Mouse (Mus musculus): Measurements from ENCODE around the gene Mindy4.
"Not testable (repeated sequence)": the region's sequence is repeated elsewhere in the genome, so short reads cannot be mapped to it uniquely, and the experiment has no call there.

The Mindy4 gene

GRCm38 (mm10) chr6:55202913-55203910 is at the start of gene Mindy4:
Gene Mindy4, plus strand, starts transcription at chr6:55203383.
- peak; percentile 79 to 82 for DNase-seq (ENCODE audit: low spot score in 2 of 2)

GRCm38 (mm10) chr6:55159256-55159655 is 43.9 kb upstream of the Mindy4 start:
- DNase-seq (ENCODE audit: low spot score in 2 of 2): no peak

- peak; percentile 50 to 52 for DNase-seq (ENCODE audit: low spot score in 2 of 2)
Measured at GRCm38 (mm10) chr6:55161311-55161761, 41.8 kb upstream of the Mindy4 start.

- no peak for DNase-seq (ENCODE audit: low spot score in 2 of 2)
Measured at GRCm38 (mm10) chr6:55163046-55163584, 40.1 kb upstream of the Mindy4 start.

- peak; percentile 52 to 68 for DNase-seq (ENCODE audit: low spot score in 2 of 2)
Measured at GRCm38 (mm10) chr6:55166777-55167463, 36.3 kb upstream of the Mindy4 start.

- DNase-seq (ENCODE audit: low spot score in 2 of 2): no peak
Measured at GRCm38 (mm10) chr6:55169818-55170217, 33.4 kb upstream of the Mindy4 start.

- DNase-seq (ENCODE audit: low spot score in 2 of 2): no peak
Measured at GRCm38 (mm10) chr6:55171638-55172037, 31.5 kb upstream of the Mindy4 start.

- no peak for DNase-seq (ENCODE audit: low spot score in 2 of 2)
Measured at GRCm38 (mm10) chr6:55173171-55173570, 30.0 kb upstream of the Mindy4 start.

- no peak for DNase-seq (ENCODE audit: low spot score in 2 of 2)
Measured at GRCm38 (mm10) chr6:55173941-55174349, 29.2 kb upstream of the Mindy4 start.

- no peak for DNase-seq (ENCODE audit: low spot score in 2 of 2)
Measured at GRCm38 (mm10) chr6:55174741-55175181, 28.4 kb upstream of the Mindy4 start, which contains the start of gene Inmt. Gene Inmt, minus strand, starts transcription at chr6:55175043.

GRCm38 (mm10) chr6:55175456-55175855 is 27.7 kb upstream of the Mindy4 start:
- DNase-seq (ENCODE audit: low spot score in 2 of 2): no peak

GRCm38 (mm10) chr6:55175892-55176291 is 27.3 kb upstream of the Mindy4 start:
- no peak for DNase-seq (ENCODE audit: low spot score in 2 of 2)

- DNase-seq (ENCODE audit: low spot score in 2 of 2): no peak
Measured at GRCm38 (mm10) chr6:55177060-55177732, 26.0 kb upstream of the Mindy4 start.

GRCm38 (mm10) chr6:55179560-55179959 is 23.6 kb upstream of the Mindy4 start:
- DNase-seq (ENCODE audit: low spot score in 2 of 2): no peak

GRCm38 (mm10) chr6:55182655-55183430 is 20.3 kb upstream of the Mindy4 start:
- DNase-seq (ENCODE audit: low spot score in 2 of 2): no peak

- DNase-seq (ENCODE audit: low spot score in 2 of 2): not testable (repeated sequence)
Measured at GRCm38 (mm10) chr6:55187827-55188226, 15.4 kb upstream of the Mindy4 start.

GRCm38 (mm10) chr6:55189406-55189805 is 13.8 kb upstream of the Mindy4 start:
- DNase-seq (ENCODE audit: low spot score in 2 of 2): no peak

- no peak for DNase-seq (ENCODE audit: low spot score in 2 of 2)
Measured at GRCm38 (mm10) chr6:55191537-55191936, 11.6 kb upstream of the Mindy4 start.

- DNase-seq (ENCODE audit: low spot score in 2 of 2): no peak
Measured at GRCm38 (mm10) chr6:55193171-55193570, 10.0 kb upstream of the Mindy4 start.

GRCm38 (mm10) chr6:55199047-55199446 is 4.1 kb upstream of the Mindy4 start:
- no peak for DNase-seq (ENCODE audit: low spot score in 2 of 2)

GRCm38 (mm10) chr6:55203931-55204330 is 748 bp downstream of the Mindy4 start:
- DNase-seq (ENCODE audit: low spot score in 2 of 2): no peak
